Mouse (Mus musculus) hindbrain, embryonic 11.5 days (tissue): ENCODE measurements around the gene Cdc42ep1. TPM values are rescaled to one million over a fixed set of nuclear protein-coding genes. Genes with fewer than 3 reads are reported as not detected.
A peak's percentile ranks its signal among the peaks of the same experiment; 100 is the strongest.

Experiments used
- ATAC-seq: fragments of 200-750 bp; cut with Nextera tagmentation; 2 replicates; pipeline ENCODE4 v1.8.0; 2017; ENCODE audit warnings: mild to moderate bottlenecking, moderate TSS enrichment, moderate library complexity; ENCODE audit not compliant: low FRiP score
- DNase-seq: peaks from one replicate; pipeline ENCODE4 v3.0.0-alpha.2; 2015; ENCODE audit warnings: low spot score
- H3K27ac ChIP-seq: fragments of 300-500 bp; sonication (generic); 2 replicates; pipeline ENCODE4 v1.5.1; 2014; ENCODE audit warnings: mild to moderate bottlenecking, low read depth, low read length
- H3K27me3 ChIP-seq: fragments of 300-500 bp; sonication (generic); 2 replicates; pipeline ENCODE4 v1.6.1; 2014; ENCODE audit warnings: mild to moderate bottlenecking, low read length, moderate library complexity, mixed read lengths; ENCODE audit not compliant: control insufficient read depth, insufficient read depth
- H3K36me3 ChIP-seq: fragments of 300-500 bp; sonication (generic); 2 replicates; pipeline ENCODE4 v1.6.1; 2014; ENCODE audit warnings: mild to moderate bottlenecking, low read length, moderate library complexity, mixed read lengths; ENCODE audit not compliant: control insufficient read depth, insufficient read depth
- H3K4me1 ChIP-seq: fragments of 300-500 bp; sonication (generic); replicated peaks from 2 replicates; pipeline ENCODE4 v1.6.1; 2014; ENCODE audit warnings: low read length, mixed read lengths; ENCODE audit not compliant: control insufficient read depth, insufficient read depth
- H3K4me2 ChIP-seq: fragments of 300-500 bp; sonication (generic); replicated peaks from 2 replicates; pipeline ENCODE4 v1.6.1; 2014; ENCODE audit warnings: mild to moderate bottlenecking, low read depth, low read length
- H3K4me3 ChIP-seq: fragments of 300-500 bp; sonication (generic); 2 replicates; pipeline ENCODE4 v1.5.1; 2014; ENCODE audit warnings: low read depth, low read length
- H3K9ac ChIP-seq: fragments of 300-500 bp; sonication (generic); 2 replicates; pipeline ENCODE4 v1.6.1; 2014; ENCODE audit warnings: low read depth, low read length
- H3K9me3 ChIP-seq: fragments of 300-500 bp; sonication (generic); 2 replicates; pipeline ENCODE4 v1.6.1; 2016; ENCODE audit warnings: low read length; ENCODE audit not compliant: control insufficient read depth
- WGBS: fragments of 180-500 bp; shearing (Covaris S2); extraction: QIAGEN DNeasy Blood & Tissue Kit; methylation state at CpG from one replicate; pipeline ENCODE4 v1.1.7; 2014; 5-methylcytosine and 5-hydroxymethylcytosine counted together
- polyA plus RNA-seq: library from polyadenylated mRNA; unstranded; fragments of >200 nt; fragmentation: Nextera tagmentation; extraction: Ambion mirVana; gene quantifications from 2 replicates; pipeline ENCODE4 v1.2.1, GENCODE M21; 2014

Cdc42ep1 gene
- polyA plus RNA-seq, 1 experiment from 2014 or later: 9.1 TPM

- H3K4me3 ChIP-seq: no peak overlapping the region
- DNase-seq (peak; percentile 31), ATAC-seq (peak; percentile 36)
- no peaks in the 10 kb centered on the region for H3K36me3 ChIP-seq
- H3K4me2 ChIP-seq: no peak overlapping the region
- H3K9ac ChIP-seq: no peak overlapping the region
- 98% methylated on average over 3 of the region's 3 CpGs for WGBS
- H3K27me3 ChIP-seq: no peaks in the 10 kb centered on the region
- 0 out of 2 replicates have a peak overlapping the region, but pooled peaks have one; percentile 2 for H3K27ac ChIP-seq
- peaks cover 19% of the 10 kb centered on the region for H3K4me1 ChIP-seq
- no peaks in the 10 kb centered on the region for H3K9me3 ChIP-seq
Observed at GRCm38 (mm10) chr15:78833582-78833981, 8.8 kb upstream of the Cdc42ep1 start.

- Histone ChIP-seq H3K27ac (peak overlapping the region; percentile 70; the same call in 1 of the 2 replicates), H3K4me2 (no peak overlapping the region), H3K9ac (no peak overlapping the region), H3K4me3 (no peak overlapping the region), H3K4me1 (peaks cover 22% of the 10 kb centered on the region), H3K36me3 (no peaks in the 10 kb centered on the region), H3K9me3 (no peaks in the 10 kb centered on the region), H3K27me3 (no peaks in the 10 kb centered on the region)
- DNase-seq: no peak
- WGBS: 42% methylated on average over 10 of the region's 10 CpGs
- no peak for ATAC-seq
Observed at GRCm38 (mm10) chr15:78834233-78835005, 8.0 kb upstream of the Cdc42ep1 start.

- Histone ChIP-seq H3K4me3 (no peak overlapping the region), H3K27ac (peak overlapping the region; percentile 70), H3K9ac (no peak overlapping the region; the same call in 1 of the 2 replicates), H3K4me2 (no peak overlapping the region), H3K36me3 (no peaks in the 10 kb centered on the region), H3K4me1 (peaks cover 27% of the 10 kb centered on the region), H3K27me3 (0 out of 2 replicates have a peak, but pooled peaks cover 2% of the 10 kb centered on the region), H3K9me3 (no peaks in the 10 kb centered on the region)
- ATAC-seq (no peak), DNase-seq (peak; percentile 36)
- 7% methylated on average over 11 of the region's 12 CpGs for WGBS
Observed at GRCm38 (mm10) chr15:78835200-78836085, 7.0 kb upstream of the Cdc42ep1 start.

GRCm38 (mm10) chr15:78836086-78836621, 6.3 kb upstream of the Cdc42ep1 start:
- H3K27ac ChIP-seq: peak overlapping the region; percentile 70
- no peak overlapping the region for H3K4me3 ChIP-seq
- H3K4me2 ChIP-seq: no peak overlapping the region
- WGBS: 18% methylated on average over 8 of the region's 8 CpGs
- 0 out of 2 replicates have a peak, but pooled peaks cover 2% of the 10 kb centered on the region for H3K27me3 ChIP-seq
- no peak for ATAC-seq
- no peak for DNase-seq
- no peak overlapping the region for H3K9ac ChIP-seq
- no peaks in the 10 kb centered on the region for H3K36me3 ChIP-seq
- peaks cover 27% of the 10 kb centered on the region for H3K4me1 ChIP-seq
- no peaks in the 10 kb centered on the region for H3K9me3 ChIP-seq

GRCm38 (mm10) chr15:78839744-78840143, 2.7 kb upstream of the Cdc42ep1 start:
- Histone ChIP-seq H3K4me1 (peaks cover 23% of the 10 kb centered on the region), H3K36me3 (no peaks in the 10 kb centered on the region), H3K27me3 (peaks cover 20% of the 10 kb centered on the region), H3K27ac (peak overlapping the region; percentile 58; the same call in 1 of the 2 replicates), H3K4me2 (no peak overlapping the region), H3K9ac (no peak overlapping the region), H3K4me3 (no peak overlapping the region), H3K9me3 (no peaks in the 10 kb centered on the region)
- peak; percentile 44; the same call in 1 of the 2 replicates for ATAC-seq
- 0% methylated on average over 2 of the region's 2 CpGs for WGBS
- peak; percentile 65 for DNase-seq

- Histone ChIP-seq H3K4me1 (peaks cover 20% of the 10 kb centered on the region), H3K4me3 (no peak overlapping the region), H3K4me2 (no peak overlapping the region), H3K9ac (no peak overlapping the region), H3K27me3 (peaks cover 20% of the 10 kb centered on the region), H3K9me3 (no peaks in the 10 kb centered on the region), H3K27ac (no peak overlapping the region), H3K36me3 (no peaks in the 10 kb centered on the region)
- 43% methylated on average over 3 of the region's 3 CpGs for WGBS
- no peak for DNase-seq
- no peak for ATAC-seq
Observed at GRCm38 (mm10) chr15:78840241-78840640, 2.2 kb upstream of the Cdc42ep1 start.

- H3K4me3 ChIP-seq: no peak overlapping the region
- no peaks in the 10 kb centered on the region for H3K9me3 ChIP-seq
- H3K27me3 ChIP-seq: peaks cover 20% of the 10 kb centered on the region
- no peak overlapping the region for H3K4me2 ChIP-seq
- WGBS: 53% methylated on average over 11 of the region's 11 CpGs
- DNase-seq: no peak
- no peak for ATAC-seq
- no peaks in the 10 kb centered on the region for H3K36me3 ChIP-seq
- H3K9ac ChIP-seq: no peak overlapping the region
- peaks cover 15% of the 10 kb centered on the region for H3K4me1 ChIP-seq
- H3K27ac ChIP-seq: no peak overlapping the region
Observed at GRCm38 (mm10) chr15:78840751-78841150, 1.7 kb upstream of the Cdc42ep1 start.

- Histone ChIP-seq H3K4me3 (no peak overlapping the region), H3K27ac (no peak overlapping the region), H3K4me2 (no peak overlapping the region), H3K9me3 (no peaks in the 10 kb centered on the region), H3K36me3 (no peaks in the 10 kb centered on the region), H3K27me3 (peaks cover 20% of the 10 kb centered on the region), H3K9ac (no peak overlapping the region), H3K4me1 (peaks cover 12% of the 10 kb centered on the region)
- 38% methylated on average over 6 of the region's 6 CpGs for WGBS
- DNase-seq (no peak), ATAC-seq (no peak)
Observed at GRCm38 (mm10) chr15:78841161-78841790, 1.1 kb upstream of the Cdc42ep1 start.
